Mouse (Mus musculus): Measurements from ENCODE around the gene Myo3b. TPM values are rescaled to one million over a fixed set of nuclear protein-coding genes. Genes with fewer than 3 reads are reported as not detected.
A peak's percentile ranks its signal among the peaks of the same experiment; 100 is the strongest.
"Not testable (repeated sequence)": the region's sequence is repeated elsewhere in the genome, so short reads cannot be mapped to it uniquely, and the experiment has no call there.

The Myo3b gene
- polyA plus RNA-seq (2016; fragmentation: Nextera tagmentation; extraction: Ambion mirVana): 0.05 and 0.12 TPM in 2 replicates

- WGBS: 25% methylated on average over 7 of the region's 7 CpGs
- no peak for ATAC-seq (ENCODE audit: low FRiP score)
Observed at GRCm38 (mm10) chr2:70038752-70039151, at the start of gene Myo3b. Gene Myo3b (plus strand): TSS chr2:70039126.

GRCm38 (mm10) chr2:69989224-69989623 is 49.7 kb upstream of the Myo3b start:
- 94% methylated on average over 6 of the region's 6 CpGs for WGBS
- no peaks in the 10 kb centered on the region for H3K4me1 ChIP-seq
- H3K4me2 ChIP-seq (replicated peaks): no peak overlapping the region
- H3K9ac ChIP-seq: no peak overlapping the region
- no peak overlapping the region for H3K27ac ChIP-seq
- no peak overlapping the region for H3K4me3 ChIP-seq
- ATAC-seq (ENCODE audit: low FRiP score): no peak
- H3K9me3 ChIP-seq (replicated peaks): no peaks in the 10 kb centered on the region
- H3K36me3 ChIP-seq: peaks cover 34% of the 10 kb centered on the region
- no peaks in the 10 kb centered on the region for H3K27me3 ChIP-seq

More at GRCm38 (mm10) chr2:70038752-70039151, at the start of gene Myo3b:
- H3K9me3 ChIP-seq (replicated peaks): no peaks in the 10 kb centered on the region
- H3K27ac ChIP-seq: no peak within 1 kb of the TSS
- H3K4me2 ChIP-seq (replicated peaks): peak within 1 kb of the TSS; percentile 13; the same call in 1 of the 2 replicates
- H3K9ac ChIP-seq: no peak within 1 kb of the TSS
- H3K4me1 ChIP-seq: peaks cover 8% of the 10 kb centered on the region
- H3K4me3 ChIP-seq: no peak within 1 kb of the TSS
- H3K36me3 ChIP-seq: no peaks in the 10 kb centered on the region
- no peaks in the 10 kb centered on the region for H3K27me3 ChIP-seq

DNA sequence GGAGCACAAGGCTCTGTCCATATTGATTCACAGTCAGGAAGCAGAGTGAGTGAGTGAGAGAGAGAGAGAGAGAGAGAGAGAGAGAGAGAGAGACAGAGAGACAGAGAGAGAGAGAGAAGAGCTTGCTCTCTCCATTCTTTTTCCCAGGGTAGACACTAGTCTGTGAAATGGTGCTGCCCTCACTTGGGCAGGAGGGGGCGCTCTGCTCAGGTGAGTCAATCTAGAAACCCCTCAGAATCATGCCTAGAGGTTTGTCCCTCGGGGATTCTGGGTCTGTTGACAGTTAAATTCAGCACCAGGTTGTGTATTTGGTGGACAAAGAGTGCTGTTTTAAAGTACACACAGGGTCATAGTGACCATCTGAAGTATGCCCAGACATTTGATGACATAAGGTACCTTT is 48.3 kb upstream of the Myo3b start:
- no peak overlapping the region for H3K9ac ChIP-seq

GRCm38 (mm10) chr2:69994082-69994736 is 44.7 kb upstream of the Myo3b start:
- not testable (repeated sequence) for H3K4me2 ChIP-seq (replicated peaks); H3K27me3 ChIP-seq; H3K4me3 ChIP-seq; H3K9me3 ChIP-seq (replicated peaks); H3K9ac ChIP-seq; ATAC-seq (ENCODE audit: low FRiP score); H3K4me1 ChIP-seq; H3K27ac ChIP-seq
- WGBS: 97% methylated on average over 3 of the region's 3 CpGs
- H3K36me3 ChIP-seq: peaks cover 24% of the 10 kb centered on the region

More for the DNA sequence above, 48.3 kb upstream of the Myo3b start:
- no peak overlapping the region for H3K4me3 ChIP-seq
- H3K27me3 ChIP-seq: no peaks in the 10 kb centered on the region
- WGBS: 67% methylated on average over 2 of the region's 2 CpGs
- no peak overlapping the region for H3K4me2 ChIP-seq (replicated peaks)
- peaks cover 32% of the 10 kb centered on the region for H3K36me3 ChIP-seq
- no peak for ATAC-seq (ENCODE audit: low FRiP score)
- no peak overlapping the region for H3K27ac ChIP-seq
- H3K4me1 ChIP-seq: no peaks in the 10 kb centered on the region
- H3K9me3 ChIP-seq (replicated peaks): no peaks in the 10 kb centered on the region

- ATAC-seq (ENCODE audit: low FRiP score): no peak
- Histone ChIP-seq H3K9me3 (replicated peaks) (no peaks in the 10 kb centered on the region), H3K4me1 (no peaks in the 10 kb centered on the region), H3K4me2 (replicated peaks) (no peak overlapping the region), H3K4me3 (no peak overlapping the region), H3K27me3 (no peaks in the 10 kb centered on the region), H3K9ac (no peak overlapping the region), H3K27ac (no peak overlapping the region), H3K36me3 (peaks cover 18% of the 10 kb centered on the region)
- WGBS: 91% methylated on average over 2 of the region's 2 CpGs
Observed at GRCm38 (mm10) chr2:69994779-69995178, 44.1 kb upstream of the Myo3b start.

DNA sequence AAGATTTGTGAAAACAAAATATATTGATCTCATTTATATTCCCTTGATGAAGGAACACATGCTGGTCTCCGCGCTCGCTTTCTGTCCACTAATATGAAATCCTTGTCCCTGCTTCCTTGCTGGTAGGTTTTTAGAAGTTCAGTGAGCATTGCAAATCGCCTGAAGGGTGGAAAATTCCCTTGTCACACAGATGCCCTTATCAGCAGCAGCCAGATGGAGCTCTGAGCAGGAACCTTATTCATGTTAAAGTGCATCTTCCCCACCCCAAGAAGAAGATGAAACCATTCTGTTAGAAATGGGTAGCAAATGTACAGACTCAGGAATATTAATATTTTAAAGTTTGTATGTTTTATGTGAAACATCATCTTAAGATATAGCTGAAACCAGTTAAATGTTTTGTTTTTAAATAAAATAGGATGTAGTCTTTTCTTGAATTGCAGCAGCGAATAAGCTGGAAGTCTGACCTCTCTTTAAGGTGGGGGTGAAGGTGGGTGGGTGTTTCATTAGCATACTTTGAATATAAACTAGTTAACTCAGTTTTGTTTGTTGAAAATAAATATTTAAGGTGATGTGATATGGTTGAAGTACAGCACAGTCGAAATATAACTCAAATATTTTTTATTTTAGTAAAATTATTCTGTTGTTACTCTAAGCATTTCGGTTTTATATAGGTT is 39.7 kb upstream of the Myo3b start:
- H3K27ac ChIP-seq: no peak overlapping the region
- no peaks in the 10 kb centered on the region for H3K4me1 ChIP-seq
- no peak overlapping the region for H3K4me2 ChIP-seq (replicated peaks)
- WGBS: 72% methylated on average over 7 of the region's 7 CpGs
- no peaks in the 10 kb centered on the region for H3K27me3 ChIP-seq
- H3K9me3 ChIP-seq (replicated peaks): no peaks in the 10 kb centered on the region
- no peak overlapping the region for H3K4me3 ChIP-seq
- H3K36me3 ChIP-seq: peaks cover 18% of the 10 kb centered on the region
- ATAC-seq (ENCODE audit: low FRiP score): no peak
- no peak overlapping the region for H3K9ac ChIP-seq

- no peaks in the 10 kb centered on the region for H3K27me3 ChIP-seq
- ATAC-seq (ENCODE audit: low FRiP score): no peak
- WGBS: 89% methylated on average over 6 of the region's 6 CpGs
- no peaks in the 10 kb centered on the region for H3K9me3 ChIP-seq (replicated peaks)
- H3K4me3 ChIP-seq: no peak overlapping the region
- no peak overlapping the region for H3K9ac ChIP-seq
- no peaks in the 10 kb centered on the region for H3K4me1 ChIP-seq
- peaks cover 21% of the 10 kb centered on the region for H3K36me3 ChIP-seq
- no peak overlapping the region for H3K4me2 ChIP-seq (replicated peaks)
- no peak overlapping the region for H3K27ac ChIP-seq
Observed at GRCm38 (mm10) chr2:70000316-70000715, 38.6 kb upstream of the Myo3b start.

DNA sequence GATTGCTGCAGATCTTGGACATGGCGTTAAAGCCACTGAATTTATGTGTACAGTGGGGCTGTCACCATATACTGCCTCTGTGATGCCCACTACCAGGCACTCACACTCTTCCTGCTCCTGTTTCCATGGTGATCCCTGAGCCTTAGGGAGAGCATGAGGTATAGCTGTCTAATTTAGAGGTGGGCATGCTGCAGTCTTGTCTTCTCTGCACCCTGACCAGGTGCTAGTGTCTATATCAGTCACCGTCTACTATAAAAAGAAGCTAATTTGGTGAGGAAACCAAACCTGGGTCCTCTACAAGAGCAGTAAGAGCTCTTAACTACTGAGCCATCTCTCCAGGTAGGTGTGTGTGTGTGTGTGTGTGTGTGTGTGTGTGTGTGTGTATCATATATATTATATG is 32.4 kb upstream of the Myo3b start:
- Histone ChIP-seq H3K4me1 (no peaks in the 10 kb centered on the region), H3K4me2 (replicated peaks) (no peak overlapping the region), H3K36me3 (peaks cover 28% of the 10 kb centered on the region), H3K9ac (no peak overlapping the region), H3K27me3 (no peaks in the 10 kb centered on the region), H3K9me3 (replicated peaks) (no peaks in the 10 kb centered on the region), H3K27ac (no peak overlapping the region), H3K4me3 (no peak overlapping the region)
- 87% methylated on average over 2 of the region's 2 CpGs for WGBS
- ATAC-seq (ENCODE audit: low FRiP score): no peak

GRCm38 (mm10) chr2:70012941-70013340 is 26.0 kb upstream of the Myo3b start:
- Histone ChIP-seq H3K9ac (no peak overlapping the region), H3K9me3 (replicated peaks) (no peaks in the 10 kb centered on the region), H3K27me3 (no peaks in the 10 kb centered on the region), H3K36me3 (peaks cover 23% of the 10 kb centered on the region), H3K4me3 (no peak overlapping the region), H3K27ac (no peak overlapping the region), H3K4me1 (no peaks in the 10 kb centered on the region), H3K4me2 (replicated peaks) (no peak overlapping the region)
- 91% methylated on average over 8 of the region's 8 CpGs for WGBS
- ATAC-seq (ENCODE audit: low FRiP score): no peak

DNA sequence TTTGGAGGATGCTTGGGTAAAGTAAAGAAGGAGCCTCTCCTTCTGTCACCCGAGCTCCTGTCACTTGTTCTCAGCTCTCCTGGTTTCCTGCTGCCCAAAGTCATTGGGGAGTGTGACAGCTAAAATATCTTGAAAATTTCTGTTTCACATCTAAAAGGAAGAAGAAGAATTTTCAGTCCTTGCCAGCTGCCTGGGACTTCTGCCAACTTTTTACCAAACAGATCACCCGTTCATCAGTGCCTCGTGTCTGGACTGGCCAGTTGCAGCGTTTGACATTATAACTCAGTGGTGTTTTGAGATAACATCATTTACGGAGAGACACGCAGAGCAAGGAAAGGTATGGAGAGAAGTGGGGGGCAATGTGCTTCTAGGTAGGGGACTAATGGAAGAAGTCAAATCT is 20.7 kb upstream of the Myo3b start:
- H3K4me2 ChIP-seq (replicated peaks): no peak overlapping the region
- no peak for ATAC-seq (ENCODE audit: low FRiP score)
- no peaks in the 10 kb centered on the region for H3K4me1 ChIP-seq
- H3K36me3 ChIP-seq: peaks cover 50% of the 10 kb centered on the region
- no peak overlapping the region for H3K4me3 ChIP-seq
- no peaks in the 10 kb centered on the region for H3K9me3 ChIP-seq (replicated peaks)
- WGBS: 90% methylated on average over 6 of the region's 6 CpGs
- H3K9ac ChIP-seq: no peak overlapping the region
- no peaks in the 10 kb centered on the region for H3K27me3 ChIP-seq
- H3K27ac ChIP-seq: no peak overlapping the region

DNA sequence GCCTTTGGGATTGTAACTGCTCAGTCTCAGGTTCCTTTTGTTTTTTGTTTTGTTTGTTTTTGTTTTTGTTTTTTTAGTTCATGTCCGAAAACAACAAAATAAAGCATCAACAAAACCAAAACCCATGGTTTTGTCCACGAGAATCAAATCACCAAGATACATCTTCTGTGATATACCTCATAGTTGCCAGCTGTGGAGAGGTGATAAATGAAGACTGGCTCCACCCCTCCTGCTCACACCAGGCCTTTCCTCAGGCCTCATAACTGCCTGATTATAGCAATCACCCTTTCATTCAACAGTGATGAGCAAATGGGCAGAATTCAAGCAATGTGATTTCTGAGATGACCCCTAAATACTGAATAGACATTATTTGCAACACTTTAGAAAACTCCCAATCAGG is 14.5 kb upstream of the Myo3b start:
- no peak overlapping the region for H3K4me3 ChIP-seq
- H3K27me3 ChIP-seq: no peaks in the 10 kb centered on the region
- no peak overlapping the region for H3K9ac ChIP-seq
- H3K27ac ChIP-seq: no peak overlapping the region
- H3K36me3 ChIP-seq: peaks cover 37% of the 10 kb centered on the region
- H3K9me3 ChIP-seq (replicated peaks): 0 out of 2 replicates have a peak, but pooled peaks cover 3% of the 10 kb centered on the region
- WGBS: 88% methylated on average over 2 of the region's 2 CpGs
- no peak overlapping the region for H3K4me2 ChIP-seq (replicated peaks)
- ATAC-seq (ENCODE audit: low FRiP score): no peak
- H3K4me1 ChIP-seq: no peaks in the 10 kb centered on the region

GRCm38 (mm10) chr2:70025711-70026110 is 13.2 kb upstream of the Myo3b start:
- 89% methylated on average over 5 of the region's 5 CpGs for WGBS
- Histone ChIP-seq H3K4me2 (replicated peaks) (no peak overlapping the region), H3K27me3 (no peaks in the 10 kb centered on the region), H3K4me1 (no peaks in the 10 kb centered on the region), H3K9ac (no peak overlapping the region), H3K27ac (no peak overlapping the region), H3K36me3 (peaks cover 32% of the 10 kb centered on the region), H3K9me3 (replicated peaks) (0 out of 2 replicates have a peak, but pooled peaks cover 6% of the 10 kb centered on the region), H3K4me3 (no peak overlapping the region)
- ATAC-seq (ENCODE audit: low FRiP score): no peak

DNA sequence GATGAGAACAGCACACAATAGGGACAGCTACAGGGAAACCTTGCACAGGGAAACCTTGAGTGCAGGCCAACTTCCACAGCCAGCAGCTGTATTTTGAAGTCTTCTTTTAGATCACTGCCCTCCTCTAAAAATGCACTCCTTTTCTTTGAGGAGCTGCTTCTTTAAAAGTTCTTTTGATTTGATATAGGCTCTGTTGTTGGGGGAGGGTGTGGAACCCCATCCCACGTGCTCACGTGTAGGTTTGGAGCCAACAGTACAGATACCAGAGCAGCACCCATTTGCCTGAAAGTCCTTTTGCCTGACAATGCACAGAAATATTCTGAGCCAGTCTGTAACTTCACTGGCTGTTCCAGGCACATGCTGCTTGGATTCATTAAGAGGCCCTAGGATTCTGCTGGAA is 7.5 kb upstream of the Myo3b start:
- H3K27me3 ChIP-seq: no peaks in the 10 kb centered on the region
- no peak overlapping the region for H3K4me3 ChIP-seq
- H3K4me2 ChIP-seq (replicated peaks): no peak overlapping the region
- H3K9ac ChIP-seq: no peak overlapping the region
- peaks cover 5% of the 10 kb centered on the region; the same call in 1 of the 2 replicates for H3K36me3 ChIP-seq
- 83% methylated on average over 2 of the region's 2 CpGs for WGBS
- no peaks in the 10 kb centered on the region for H3K4me1 ChIP-seq
- no peak for ATAC-seq (ENCODE audit: low FRiP score)
- H3K9me3 ChIP-seq (replicated peaks): 0 out of 2 replicates have a peak, but pooled peaks cover 6% of the 10 kb centered on the region
- H3K27ac ChIP-seq: no peak overlapping the region

Measured in hindbrain, embryonic 12.5 days (tissue).